Mouse (Mus musculus) brown adipose tissue, adult 24 weeks (tissue): ENCODE data around the gene Zpbp2. TPM values are rescaled to one million over a fixed set of nuclear protein-coding genes. Genes with fewer than 3 reads are reported as not detected.

Experiments used
- H3K27ac ChIP-seq: fragments of 200-500 bp; replicated peaks from 2 replicates; pipeline ENCODE4 v1.5.1; 2012; ENCODE audit warnings: low read depth, mild to moderate bottlenecking, low read length
- H3K4me1 ChIP-seq: fragments of 200-500 bp; 2 replicates; pipeline ENCODE4 v1.6.1; 2012; ENCODE audit warnings: low read length, mixed read lengths; ENCODE audit not compliant: control insufficient read depth, insufficient read depth, insufficient read length
- H3K4me3 ChIP-seq: fragments of 200-500 bp; 2 replicates; pipeline ENCODE4 v1.5.1; 2012; ENCODE audit warnings: low read depth, mild to moderate bottlenecking, low read length, moderate library complexity; ENCODE audit not compliant: insufficient read depth
- polyA plus RNA-seq: library from polyadenylated mRNA; stranded (reverse); fragments of >200 nt; gene quantifications from 2 replicates; pipeline ENCODE4 v1.2.4, GENCODE M21; 2012; ENCODE audit not compliant: missing spikeins, insufficient read depth, insufficient read length

The Zpbp2 gene
- polyA plus RNA-seq, 1 experiment, result 2.3 TPM

DNA sequence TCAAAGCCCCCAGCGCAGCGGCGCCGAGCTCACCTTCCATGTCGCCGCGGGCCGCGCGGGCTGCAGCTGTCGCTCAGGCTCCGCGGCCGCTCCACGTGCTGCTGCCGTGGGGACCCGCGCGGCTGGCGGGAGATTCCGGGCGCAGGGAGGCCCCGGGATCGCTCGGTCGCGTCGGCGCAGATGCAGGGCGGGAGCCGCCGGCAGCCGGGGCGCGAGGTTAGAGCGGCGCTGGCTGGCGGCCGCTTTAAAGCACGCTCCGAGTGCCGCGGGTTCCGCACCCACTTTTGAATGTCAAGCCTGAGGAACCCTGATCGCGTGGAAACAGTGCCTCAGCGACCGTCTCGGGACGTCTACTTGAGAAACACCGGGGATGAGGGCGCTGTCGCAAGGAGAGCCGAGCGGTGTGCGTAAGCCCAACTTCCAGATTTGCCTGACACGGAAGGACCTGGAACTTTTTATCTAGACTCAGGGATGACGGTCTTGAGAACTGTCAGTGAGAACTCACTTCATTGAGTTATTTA is 5.1 kb upstream of the Zpbp2 start, which contains the start of gene Ikzf3:
Gene Ikzf3 (minus strand): TSS at position 321 of the 521 bp plus-strand sequence.
- Histone ChIP-seq H3K27ac (no peak within 1 kb of the TSS), H3K4me1 (no peaks in the 10 kb centered on the region; the same call in 1 of the 2 replicates), H3K4me3 (peak within 1 kb of the TSS; percentile 19)

GRCm38 (mm10) chr11:98546529-98547307 is 4.2 kb upstream of the Zpbp2 start:
- H3K4me3 ChIP-seq, result no peak overlapping the region
- no peak overlapping the region for H3K27ac ChIP-seq
- no peaks in the 10 kb centered on the region; the same call in 1 of the 2 replicates for H3K4me1 ChIP-seq

DNA sequence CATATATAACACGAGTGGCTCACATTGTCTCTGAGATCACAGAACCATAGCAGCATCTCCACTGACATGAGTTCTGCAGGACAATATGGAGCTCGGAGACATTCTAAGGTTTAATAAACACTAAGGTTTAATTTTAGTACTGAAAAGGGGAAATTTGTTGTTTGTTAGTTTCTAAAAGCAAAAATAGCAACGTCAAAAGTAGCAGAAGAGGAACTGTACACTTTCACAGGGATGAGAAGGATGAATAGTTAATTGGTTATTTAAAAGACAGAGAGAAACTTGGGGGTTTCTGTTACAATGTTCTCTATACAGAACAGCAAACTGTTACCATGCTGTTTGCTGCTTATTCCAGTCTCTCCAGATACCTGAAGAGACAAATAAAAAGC is 3.6 kb upstream of the Zpbp2 start:
- Histone ChIP-seq H3K27ac (no peak overlapping the region), H3K4me3 (no peak overlapping the region), H3K4me1 (no peaks in the 10 kb centered on the region; the same call in 1 of the 2 replicates)

- Histone ChIP-seq H3K4me3 (no peak overlapping the region), H3K4me1 (no peaks in the 10 kb centered on the region; the same call in 1 of the 2 replicates), H3K27ac (no peak overlapping the region)
Observed at GRCm38 (mm10) chr11:98549363-98549762, 1.5 kb upstream of the Zpbp2 start.

- peak overlapping the region; percentile 91 for H3K4me3 ChIP-seq
- no peaks in the 10 kb centered on the region; the same call in 1 of the 2 replicates for H3K4me1 ChIP-seq
- H3K27ac ChIP-seq, result no peak overlapping the region
Observed at GRCm38 (mm10) chr11:98550311-98550974, 454 bp upstream of the Zpbp2 start.

GRCm38 (mm10) chr11:98553966-98554365 is 3.1 kb downstream of the Zpbp2 start:
- Histone ChIP-seq H3K4me1 (no peaks in the 10 kb centered on the region; the same call in 1 of the 2 replicates), H3K27ac (no peak overlapping the region), H3K4me3 (no peak overlapping the region)

DNA sequence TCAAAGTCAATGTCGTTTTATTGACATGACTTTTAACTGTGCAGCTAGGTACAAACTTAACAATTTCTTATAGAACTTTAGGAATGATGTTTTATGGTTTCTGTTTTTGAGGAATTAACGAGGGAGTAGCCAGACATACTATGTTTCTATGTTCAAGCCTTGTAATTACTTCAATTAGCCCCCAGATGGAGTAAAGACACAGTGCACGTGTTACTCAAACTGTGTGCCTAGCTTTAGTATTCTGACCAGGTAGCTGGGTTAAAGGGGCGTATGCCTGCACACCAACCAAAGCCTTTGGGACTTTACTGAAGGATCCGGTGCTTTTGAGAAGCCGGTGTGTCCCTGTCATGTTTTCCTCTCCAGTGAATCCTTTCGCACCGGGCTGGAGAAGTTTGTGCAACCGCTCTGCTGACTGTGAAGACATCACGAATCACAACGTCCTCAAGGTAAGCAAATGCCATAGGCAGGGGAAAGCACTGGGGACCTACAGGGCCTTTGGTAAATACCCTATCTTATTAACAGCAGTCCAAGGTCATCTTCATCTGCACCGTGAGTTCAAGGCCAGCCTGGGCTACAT is 4.3 kb downstream of the Zpbp2 start:
- Histone ChIP-seq H3K4me3 (no peak overlapping the region), H3K4me1 (no peaks in the 10 kb centered on the region; the same call in 1 of the 2 replicates), H3K27ac (no peak overlapping the region)

DNA sequence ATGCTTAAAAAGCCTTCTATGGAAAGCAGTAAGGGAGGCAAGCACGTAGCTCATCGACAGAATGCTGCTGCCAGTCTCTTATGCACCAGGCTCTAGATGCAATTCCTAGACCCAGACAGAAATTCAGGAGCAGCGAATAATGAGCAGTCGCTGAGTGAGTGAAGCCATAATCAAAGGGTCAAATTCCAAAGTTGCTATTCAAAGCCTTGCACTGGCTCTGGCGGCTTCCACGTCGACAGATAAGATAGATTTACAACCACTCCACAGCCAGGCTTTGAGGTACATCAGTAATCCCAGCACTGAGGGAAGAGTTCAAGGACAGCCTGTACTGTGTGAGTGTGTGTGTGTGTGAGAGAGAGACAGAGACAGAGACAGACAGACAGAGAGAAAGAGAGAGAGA is 10.0 kb downstream of the Zpbp2 start:
- Histone ChIP-seq H3K4me1 (no peaks in the 10 kb centered on the region), H3K4me3 (no peak overlapping the region), H3K27ac (no peak overlapping the region)

DNA sequence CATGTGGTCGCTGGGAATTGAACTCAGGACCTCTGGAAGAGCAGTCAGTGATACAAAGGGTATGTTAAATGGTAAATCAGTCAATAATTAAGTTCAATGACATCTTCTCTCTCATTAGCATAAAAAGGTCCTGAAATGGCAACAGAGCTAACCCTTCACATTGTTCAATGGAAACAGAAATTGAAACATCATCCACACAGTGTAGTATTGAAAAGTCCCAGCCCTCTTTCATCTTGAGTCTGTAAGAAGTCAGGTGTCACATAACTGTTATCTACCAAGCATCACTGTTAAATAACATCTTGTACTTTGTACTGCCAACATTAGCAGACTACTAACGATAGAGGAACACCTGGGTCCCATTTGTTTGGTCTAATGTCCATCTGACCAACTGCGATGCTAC is 12.1 kb downstream of the Zpbp2 start:
- Histone ChIP-seq H3K4me1 (no peaks in the 10 kb centered on the region), H3K4me3 (no peak overlapping the region), H3K27ac (no peak overlapping the region)

GRCm38 (mm10) chr11:98563921-98564414 is 13.1 kb downstream of the Zpbp2 start:
- Histone ChIP-seq H3K4me3 (no peak overlapping the region), H3K27ac (no peak overlapping the region), H3K4me1 (no peaks in the 10 kb centered on the region)

DNA sequence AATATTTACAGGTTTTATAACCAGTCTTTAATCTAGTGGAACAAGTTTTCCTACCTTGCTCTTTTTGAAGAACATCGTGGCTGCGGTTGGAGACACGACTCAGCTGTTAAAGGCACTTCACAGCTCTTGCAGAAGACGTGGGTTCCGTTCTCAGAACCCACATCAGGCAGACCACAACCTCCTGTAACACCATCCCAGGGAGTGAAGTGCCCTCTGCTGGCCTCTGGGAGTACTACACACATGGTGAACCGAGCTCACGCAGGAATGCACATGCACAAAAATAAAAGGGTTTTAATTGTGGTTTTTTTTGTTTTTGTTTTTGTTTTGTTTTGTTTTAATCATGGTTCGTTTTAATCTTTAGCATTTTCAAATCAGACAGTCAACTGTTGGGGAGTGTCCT is 17.4 kb downstream of the Zpbp2 start:
- H3K4me1 ChIP-seq, result no peaks in the 10 kb centered on the region
- H3K4me3 ChIP-seq, result no peak overlapping the region
- no peak overlapping the region for H3K27ac ChIP-seq

DNA sequence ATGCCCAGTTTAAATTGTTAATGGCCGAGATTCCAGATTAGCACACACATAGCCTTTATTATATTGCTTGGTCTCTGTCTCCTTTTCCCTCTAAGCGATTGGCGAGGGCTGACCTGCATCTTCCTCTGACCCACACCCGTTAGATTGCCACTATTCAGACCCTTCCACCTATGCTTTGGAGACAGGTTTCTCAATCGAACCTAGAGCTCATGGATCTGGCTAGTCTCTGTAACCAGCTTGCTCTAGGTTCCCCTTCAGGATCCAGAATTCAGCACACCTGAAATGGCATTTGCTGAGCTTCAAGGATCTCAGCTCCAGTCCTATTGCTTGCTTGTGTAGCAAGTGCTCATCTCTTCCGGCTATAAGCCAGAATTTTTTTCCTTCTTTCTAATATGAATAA is 18.6 kb downstream of the Zpbp2 start:
- Histone ChIP-seq H3K4me1 (no peaks in the 10 kb centered on the region), H3K4me3 (no peak overlapping the region), H3K27ac (no peak overlapping the region)

- Histone ChIP-seq H3K4me1 (peaks cover 26% of the 10 kb centered on the region), H3K4me3 (no peak overlapping the region), H3K27ac (peak overlapping the region; percentile 60)
Observed at GRCm38 (mm10) chr11:98577776-98578175, 26.9 kb downstream of the Zpbp2 start.

DNA sequence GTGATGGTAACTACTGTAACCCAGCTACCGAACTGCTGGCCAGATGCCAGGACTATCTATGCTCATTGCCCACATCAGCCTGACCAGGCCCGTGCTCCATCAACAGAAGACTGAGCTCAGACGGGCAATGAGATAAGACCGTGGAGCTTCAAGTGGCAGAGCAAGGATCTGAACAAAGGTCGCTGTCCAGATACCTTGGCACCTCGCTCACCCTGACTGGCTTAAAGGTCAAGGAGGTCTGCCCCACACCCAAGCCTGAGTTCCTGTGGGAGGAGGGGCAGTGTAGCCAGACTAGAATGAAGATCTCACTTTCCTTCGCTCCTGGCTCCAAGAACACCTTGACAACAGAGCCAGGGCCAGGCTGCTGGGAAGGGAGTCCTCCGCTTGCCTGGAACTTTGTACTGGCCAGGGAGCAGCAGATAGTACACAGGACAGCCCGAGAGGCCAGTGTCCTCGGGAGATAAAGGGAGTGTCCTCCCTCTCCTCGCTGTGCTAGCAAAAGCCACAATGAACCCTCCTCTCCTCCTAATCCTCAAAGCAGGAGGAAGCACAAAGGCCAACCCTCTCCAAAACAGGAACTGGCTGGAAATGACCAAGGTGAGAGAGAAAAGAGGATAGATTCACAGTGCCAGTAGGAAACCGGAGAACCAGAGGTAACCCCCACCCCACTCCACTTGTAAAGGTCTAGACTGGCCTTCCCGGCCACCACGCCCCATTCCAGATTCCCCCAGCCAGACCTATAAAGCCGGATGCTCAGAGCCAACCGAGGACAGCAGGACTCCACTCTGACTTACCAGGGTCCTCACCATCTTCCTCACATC is 29.6 kb downstream of the Zpbp2 start:
- peak overlapping the region; percentile 43 for H3K27ac ChIP-seq
- peaks cover 31% of the 10 kb centered on the region for H3K4me1 ChIP-seq
- no peak overlapping the region for H3K4me3 ChIP-seq
